Mouse (Mus musculus): Measurements from ENCODE around the gene Spint2.

DNA sequence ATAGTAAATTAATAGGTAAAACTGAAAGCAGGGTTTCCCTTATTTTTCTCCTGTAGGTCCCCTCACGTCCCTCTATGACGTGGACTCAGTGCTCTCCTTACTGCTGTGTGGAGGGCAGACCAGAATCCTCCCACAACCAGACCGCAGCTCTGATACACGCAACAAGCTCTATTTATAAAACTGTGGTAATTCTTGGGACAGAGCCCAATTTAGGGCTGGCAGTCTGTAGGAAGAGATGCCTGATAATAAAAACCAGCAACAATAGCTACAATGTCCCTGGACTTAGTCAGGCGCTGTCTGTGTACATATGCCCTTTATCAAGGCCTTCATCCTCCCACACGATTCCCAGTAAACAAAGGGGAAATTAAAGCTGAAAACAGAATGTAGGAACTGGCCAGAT lies 48.0 kb downstream of the Spint2 start:
- TF ChIP-seq CTCF (IDR thresholded peaks at IDR 0.05; ENCODE audit: low read depth) (no peak), EP300 (IDR thresholded peaks at IDR 0.05; ENCODE audit: low read depth) (no peak)
